Mouse (Mus musculus): ENCODE results near the gene Unc13b.

The Unc13b gene

DNA sequence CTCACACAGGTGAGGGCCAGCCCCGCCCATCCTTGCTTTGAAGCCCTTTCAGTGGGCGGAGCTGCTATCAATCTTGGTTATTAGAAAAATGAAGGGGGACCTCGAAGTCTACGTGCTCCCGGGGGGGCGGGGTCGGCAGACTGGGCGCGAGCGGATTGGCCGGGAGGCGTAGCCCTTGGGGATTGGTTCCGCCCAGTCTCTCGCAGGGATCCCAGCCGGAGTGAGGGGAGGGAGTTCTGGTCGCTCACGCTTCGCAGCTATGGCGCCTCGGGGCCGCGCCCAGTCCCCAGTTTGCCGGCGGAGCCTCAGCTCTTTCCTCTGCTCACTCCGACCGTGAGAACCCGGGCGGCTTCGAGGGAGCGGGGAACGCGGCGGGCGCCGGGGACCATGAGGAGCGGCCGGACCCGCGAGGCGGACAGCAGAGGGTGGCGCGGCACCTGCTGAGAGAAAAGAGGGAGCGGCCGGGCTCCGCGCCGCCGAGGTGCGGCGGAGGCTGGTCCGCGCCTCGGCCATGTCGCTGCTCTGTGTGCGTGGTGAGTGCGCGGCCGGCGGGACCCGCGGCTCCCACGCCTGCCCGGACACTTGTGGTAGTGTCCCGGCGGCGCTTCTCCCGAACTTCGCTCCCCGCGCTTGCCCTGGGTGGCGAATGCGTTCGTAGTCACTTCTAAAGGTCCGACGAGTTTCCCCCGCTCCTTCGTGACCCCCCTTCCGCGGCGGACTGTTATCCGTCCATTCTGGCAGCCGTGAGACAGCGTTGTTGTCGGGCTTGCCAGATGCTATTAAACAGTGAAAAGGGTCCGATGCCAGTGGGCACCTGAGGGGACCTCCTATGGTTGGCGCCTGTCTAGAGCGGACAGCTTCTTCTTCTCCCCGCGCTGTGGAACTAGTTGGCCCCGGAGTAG is at the start of gene Unc13b:
Gene Unc13b, plus strand, starts transcription at position 201 of the 902 bp plus-strand sequence.
- DNase-seq (ENCODE audit: low read depth, low spot score): peak; percentile 88

DNA sequence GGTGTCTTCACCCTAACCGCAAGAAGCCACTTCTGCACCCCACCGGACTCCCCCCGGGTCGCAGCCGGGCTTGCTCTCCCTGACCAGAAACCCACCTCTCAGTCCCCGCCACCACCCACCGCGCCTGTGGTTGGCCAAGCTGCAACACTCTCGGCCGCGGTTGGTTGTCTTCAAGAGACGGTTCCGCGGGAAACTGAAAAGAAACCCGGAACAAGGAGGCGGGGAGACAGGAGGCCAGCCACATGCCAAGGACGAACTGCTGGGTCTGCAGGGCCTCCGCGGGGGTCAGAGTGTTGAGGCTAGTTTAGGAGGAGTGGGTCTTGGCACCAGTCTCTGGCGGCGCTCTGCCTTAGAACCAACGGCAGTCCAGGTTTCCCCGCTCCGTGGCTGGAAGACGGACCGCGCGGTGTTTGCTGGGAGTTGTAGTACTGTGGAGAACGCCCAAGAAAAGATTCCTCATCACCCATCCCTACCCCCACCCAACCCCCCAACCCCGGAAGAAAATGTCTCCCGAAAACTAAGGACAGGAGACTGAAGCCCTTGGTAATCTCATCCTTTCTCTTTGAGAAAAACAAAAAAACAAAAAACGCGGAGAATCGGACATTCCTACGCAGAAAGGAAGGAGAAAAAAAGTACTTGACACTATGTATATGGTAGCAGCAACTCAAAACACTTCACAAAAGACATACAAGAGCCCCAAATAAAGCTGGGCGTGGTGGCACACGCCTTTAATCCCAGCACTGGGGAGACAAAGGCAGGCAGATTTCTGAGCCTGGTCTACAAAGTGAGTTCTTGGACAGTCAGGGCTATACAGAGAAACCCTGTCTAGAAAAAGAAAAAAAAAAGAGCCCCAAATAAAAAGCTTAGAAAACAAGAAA is 48.4 kb upstream of the Unc13b start, which contains the start of gene Fancg:
Gene Fancg, minus strand, starts transcription at position 346 of the 878 bp plus-strand sequence.
- DNase-seq (ENCODE audit: low read depth, low spot score): peak; percentile 78

GRCm38 (mm10) chr4:43012091-43012490 is 46.7 kb upstream of the Unc13b start:
- no peak for DNase-seq (ENCODE audit: low read depth, low spot score)

GRCm38 (mm10) chr4:43018156-43018555 is 40.6 kb upstream of the Unc13b start:
- no peak for DNase-seq (ENCODE audit: low read depth, low spot score)

DNA sequence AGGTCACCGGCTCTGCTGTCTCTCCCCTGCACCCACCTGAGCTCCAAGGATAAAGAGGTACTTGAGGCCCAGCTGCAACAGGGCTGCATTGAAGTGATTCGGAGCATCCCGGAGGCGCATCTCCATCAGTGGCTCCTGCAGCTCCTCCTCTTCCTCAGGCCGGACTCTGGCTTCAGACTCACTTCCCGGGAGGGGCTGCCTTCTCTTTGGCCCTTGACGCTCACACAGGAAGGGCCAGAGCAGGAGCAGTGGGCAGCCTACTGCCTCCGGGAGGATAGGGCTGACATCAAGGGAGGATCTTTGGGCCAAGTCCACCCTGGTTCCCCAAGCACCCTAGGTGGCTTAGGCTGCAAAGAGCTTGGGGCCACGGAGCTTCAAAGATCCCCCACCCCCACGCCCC is 39.6 kb upstream of the Unc13b start:
- no peak for DNase-seq (ENCODE audit: low read depth, low spot score)

- no peak for DNase-seq (ENCODE audit: low read depth, low spot score)
These were observed 38.9 kb upstream of the Unc13b start for GRCm38 (mm10) chr4:43019641-43020465.

GRCm38 (mm10) chr4:43020876-43021275 is 37.9 kb upstream of the Unc13b start:
- no peak for DNase-seq (ENCODE audit: low read depth, low spot score)

DNA sequence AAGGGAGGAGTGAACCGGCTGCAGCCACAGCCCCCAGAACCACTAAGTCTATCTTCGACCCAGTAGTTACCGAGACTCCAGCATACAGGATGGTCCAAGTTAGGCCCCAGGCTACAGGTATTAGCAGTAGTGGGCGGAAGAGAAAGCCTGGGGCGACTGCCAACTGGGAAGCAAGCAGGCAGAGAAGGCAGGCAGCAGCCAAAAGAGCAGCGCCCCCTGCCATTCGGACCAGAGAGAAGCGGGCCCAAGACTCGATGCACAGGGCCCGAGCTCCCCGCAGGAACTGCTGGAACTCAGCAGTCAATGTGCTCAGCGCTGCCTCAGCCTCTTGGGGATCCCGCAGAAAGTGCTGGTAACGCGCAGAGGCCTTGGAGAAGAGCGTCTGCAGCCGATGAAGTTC is 37.4 kb upstream of the Unc13b start:
- no peak for DNase-seq (ENCODE audit: low read depth, low spot score)

DNA sequence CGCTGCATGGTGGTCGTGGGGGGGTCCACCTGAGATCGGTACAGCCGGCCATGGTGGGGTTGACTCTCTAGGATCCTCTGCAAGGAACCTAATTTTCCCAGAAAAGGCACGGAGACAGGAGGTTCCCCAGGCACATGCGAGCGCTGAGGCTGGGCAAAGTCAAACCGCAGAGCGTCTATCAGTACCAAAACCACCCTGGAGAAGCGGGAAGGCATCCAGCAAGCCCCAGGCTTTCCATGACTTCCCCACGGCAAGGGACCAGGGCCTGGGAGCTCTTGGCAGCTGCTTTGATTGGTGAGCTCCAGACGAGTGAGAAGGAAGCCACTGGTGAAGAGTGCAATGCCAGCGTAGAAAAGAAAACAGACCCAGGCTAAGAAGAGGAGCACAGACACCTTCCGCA is 34.1 kb upstream of the Unc13b start:
- no peak for DNase-seq (ENCODE audit: low read depth, low spot score)

DNA sequence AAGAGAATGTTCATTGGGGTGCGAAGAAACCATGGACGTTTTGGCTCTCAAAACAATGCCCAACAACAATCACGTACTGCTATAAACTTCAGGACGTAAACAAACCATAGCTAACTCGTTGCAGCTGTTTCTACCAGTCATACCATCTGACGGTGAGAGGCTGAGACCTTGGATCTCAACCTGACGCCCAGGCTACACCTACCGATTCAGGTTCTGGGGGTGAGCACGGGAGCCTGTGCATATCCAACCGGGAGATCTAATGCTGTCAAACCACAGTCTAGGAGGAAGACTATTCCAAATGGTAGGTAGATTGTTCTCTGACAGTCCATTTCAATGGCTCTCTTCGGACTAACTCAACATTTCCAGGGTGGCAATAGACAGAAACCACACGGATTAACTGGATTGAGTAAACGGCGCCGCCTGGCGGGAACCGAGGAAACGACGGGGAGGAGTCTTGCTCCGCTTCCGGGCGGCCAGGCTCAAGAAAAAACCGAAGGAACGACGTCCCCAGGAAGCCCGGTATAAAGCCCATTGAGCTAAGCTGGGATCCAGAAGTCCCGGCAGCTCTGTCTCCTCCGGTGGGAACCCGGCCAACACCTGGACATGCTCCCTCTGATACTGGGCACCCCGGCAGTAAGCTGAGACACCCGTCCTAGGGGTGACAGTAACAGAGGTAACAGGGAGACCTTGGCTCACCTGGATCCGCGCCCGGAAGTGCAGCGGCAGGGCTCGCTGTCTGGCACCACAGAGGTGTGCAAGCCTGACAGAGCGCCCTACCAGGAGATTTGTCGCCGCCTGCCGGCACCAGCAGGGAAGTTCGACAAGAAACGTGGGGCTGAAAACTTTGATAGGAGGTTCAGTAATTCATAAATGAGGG is 33.4 kb upstream of the Unc13b start, which contains the start of gene Pigo:
Gene Pigo, minus strand, starts transcription at position 736 of the 877 bp plus-strand sequence.
- DNase-seq (ENCODE audit: low read depth, low spot score): peak; percentile 95

DNA sequence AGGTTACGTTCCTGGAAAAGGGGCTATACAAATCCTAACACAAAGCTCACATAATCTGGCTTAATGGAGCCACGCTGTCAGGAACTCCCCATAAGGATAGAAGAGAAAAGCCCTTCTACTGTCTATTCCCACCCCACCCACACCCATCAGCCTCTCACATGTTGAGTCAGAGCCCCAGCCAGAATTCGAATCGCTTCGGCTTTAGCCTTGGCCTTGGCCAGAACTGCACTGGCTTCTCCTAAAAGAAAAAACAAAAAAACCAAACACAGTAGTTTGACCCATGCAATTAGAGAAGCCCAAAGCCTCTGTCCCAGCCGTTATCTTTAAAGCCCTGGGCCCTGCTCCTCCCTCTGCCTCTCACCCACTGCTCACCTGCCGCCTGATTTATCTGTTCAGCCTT is 29.6 kb upstream of the Unc13b start:
- no peak for DNase-seq (ENCODE audit: low read depth, low spot score)

- no peak for DNase-seq (ENCODE audit: low read depth, low spot score)
These were observed 29.0 kb upstream of the Unc13b start for GRCm38 (mm10) chr4:43029749-43030148.

DNA sequence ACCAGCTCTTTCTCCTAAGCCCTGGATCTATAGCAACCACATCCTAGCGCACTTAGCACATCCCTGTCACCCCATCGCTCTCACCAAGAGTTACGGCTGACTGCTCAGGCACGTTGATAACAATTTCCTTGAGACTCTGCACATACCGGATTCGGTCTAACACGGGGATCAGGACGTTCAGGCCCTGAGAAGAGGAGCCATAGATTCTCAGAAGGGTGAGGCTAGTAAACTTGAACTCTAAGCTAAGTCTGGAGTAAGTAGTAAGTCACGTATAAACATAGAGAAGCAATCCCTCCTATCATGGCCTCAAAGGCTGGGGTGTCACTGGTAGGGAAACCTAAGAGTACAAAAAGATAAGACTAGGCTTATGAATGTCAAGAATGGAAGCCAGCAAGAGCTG is 28.4 kb upstream of the Unc13b start:
- no peak for DNase-seq (ENCODE audit: low read depth, low spot score)

GRCm38 (mm10) chr4:43030780-43031230 is 27.9 kb upstream of the Unc13b start:
- peak; percentile 46 for DNase-seq (ENCODE audit: low read depth, low spot score)

DNA sequence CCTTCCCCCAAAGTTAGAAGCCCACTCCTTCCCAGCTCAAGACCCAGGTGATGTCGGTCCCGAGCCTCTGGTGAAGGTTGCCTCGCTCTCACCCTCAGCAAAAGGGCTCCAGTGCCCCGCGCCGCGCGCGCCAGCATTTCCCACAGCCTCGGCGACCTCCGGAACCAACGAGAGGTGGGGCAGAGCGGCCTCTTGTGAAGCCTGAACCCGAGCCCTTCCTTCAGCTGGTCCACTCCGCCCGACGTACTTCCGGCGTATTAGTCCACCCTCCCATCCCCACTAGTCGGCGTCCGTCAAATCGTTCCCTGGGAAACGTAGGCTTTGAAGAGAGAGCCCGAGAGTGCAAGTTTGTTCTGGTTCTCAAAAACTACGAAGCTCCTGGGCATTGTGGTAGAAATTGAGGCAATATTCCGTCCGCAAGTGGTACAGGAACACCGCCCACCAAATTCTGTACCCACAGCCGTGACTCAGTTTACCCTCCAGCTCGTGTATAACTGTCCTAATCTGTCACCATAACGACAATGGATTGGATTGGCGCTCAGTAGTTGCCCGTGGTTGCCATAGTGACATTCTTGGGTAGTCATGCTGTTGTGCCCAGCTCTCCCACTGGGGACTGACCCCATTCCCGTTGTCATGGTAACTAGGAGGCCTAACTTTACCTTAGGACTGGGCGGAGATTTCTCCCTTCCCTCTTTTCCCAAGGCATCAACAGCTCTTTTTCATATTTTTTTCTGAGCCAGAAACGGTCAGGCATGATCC is 27.3 kb upstream of the Unc13b start, which contains the start of gene Stoml2:
Gene Stoml2, minus strand, starts transcription at position 474 of the 759 bp plus-strand sequence.
- peak; percentile 92 for DNase-seq (ENCODE audit: low read depth, low spot score)

DNA sequence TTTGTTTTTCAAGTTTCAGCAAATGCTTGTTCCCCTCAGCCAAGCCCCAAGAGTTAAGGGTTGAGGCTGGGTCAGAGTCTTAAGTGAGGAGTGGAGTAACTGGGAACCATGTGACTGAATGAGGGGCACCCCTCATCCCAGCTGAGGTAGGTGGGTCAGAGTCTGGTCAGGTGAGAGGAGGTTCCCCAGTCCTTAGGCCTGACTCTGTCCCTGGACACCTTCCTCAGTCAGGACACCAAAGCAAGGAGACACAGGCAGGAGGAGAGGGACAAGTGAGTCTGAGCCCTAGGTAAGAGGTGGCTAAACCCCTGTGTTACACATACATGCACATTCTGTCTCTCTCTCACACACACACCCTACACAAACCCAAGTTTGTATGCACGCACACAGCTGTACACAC is 26.3 kb upstream of the Unc13b start:
- DNase-seq (ENCODE audit: low read depth, low spot score): no peak

DNA sequence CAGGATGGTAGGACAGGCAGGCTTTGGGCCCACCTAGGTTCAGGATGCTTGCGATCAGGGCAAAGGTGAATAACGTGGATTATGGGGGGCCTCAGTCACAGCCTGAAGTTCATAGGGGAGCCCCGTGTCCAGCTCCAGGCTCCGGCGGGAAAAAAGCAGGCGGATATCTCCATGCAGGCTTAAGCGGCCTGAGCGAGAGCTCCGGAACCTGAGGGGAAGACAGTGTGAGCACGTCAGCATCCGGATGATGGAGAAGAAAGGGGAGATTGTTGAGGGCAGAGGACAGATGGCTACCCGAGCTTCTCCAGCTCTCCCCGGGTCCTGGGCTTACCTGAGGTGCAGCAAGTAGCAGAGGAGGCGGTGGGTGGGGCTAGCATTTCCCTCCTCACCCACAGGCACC is 25.3 kb upstream of the Unc13b start:
- no peak for DNase-seq (ENCODE audit: low read depth, low spot score)

- DNase-seq (ENCODE audit: low read depth, low spot score): no peak
These were observed 22.9 kb upstream of the Unc13b start for GRCm38 (mm10) chr4:43035851-43036250.

- DNase-seq (ENCODE audit: low read depth, low spot score): no peak
These were observed 22.4 kb upstream of the Unc13b start for GRCm38 (mm10) chr4:43036356-43036755.
